In the genomic region with DNA sequence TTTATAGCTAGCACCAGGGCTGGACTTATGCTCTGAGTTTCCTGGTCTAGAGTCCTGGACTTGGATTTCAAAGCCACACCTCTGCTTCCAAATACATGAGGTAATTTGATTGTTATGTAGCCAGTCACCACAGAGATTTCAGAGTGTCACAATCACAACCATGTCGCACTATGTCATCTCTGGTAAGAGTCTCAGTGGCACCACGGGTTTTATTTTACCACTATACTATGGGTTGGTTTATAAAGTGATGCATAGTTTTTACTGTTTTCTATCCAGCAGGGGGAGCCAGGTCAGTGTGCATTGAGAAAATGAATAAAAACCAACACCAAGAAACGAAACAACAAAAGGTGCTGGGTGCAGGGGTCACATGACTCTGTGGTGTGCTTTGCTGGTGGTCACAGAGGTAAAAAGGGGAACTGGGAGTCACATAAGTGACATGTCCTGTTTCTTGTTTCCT, we compare ENCODE assay signal across 8 mouse cellular contexts. TPM values are rescaled to one million over a fixed set of nuclear protein-coding genes. Genes with fewer than 3 reads are reported as not detected.
DNase-seq lines count a peak whose midpoint lies in the region; ATAC-seq and TF ChIP-seq lines count a peak whose summit lies in the region.

No protein-coding gene starts in this region.

- H3K4me1 ChIP-seq in forebrain, postnatal 0 days (ENCODE audit: insufficient read depth) = no peaks in the 10 kb centered on the region
- H3K4me1 ChIP-seq in forebrain, embryonic 13.5 days = no peaks in the 10 kb centered on the region
- H3K4me1 ChIP-seq in intestine, embryonic 15.5 days (replicated peaks) = peaks cover 7% of the 10 kb centered on the region
- no peaks in the 10 kb centered on the region for H3K4me1 ChIP-seq in neural tube, embryonic 15.5 days

- no peaks in the 10 kb centered on the region for H3K27me3 ChIP-seq in forebrain, postnatal 0 days (ENCODE audit: insufficient read depth, low read length)
- no peaks in the 10 kb centered on the region for H3K27me3 ChIP-seq in forebrain, embryonic 13.5 days
- H3K27me3 ChIP-seq in intestine, embryonic 15.5 days (replicated peaks) = no peaks in the 10 kb centered on the region
- H3K27me3 ChIP-seq in neural tube, embryonic 15.5 days (replicated peaks) = no peaks in the 10 kb centered on the region

- H3K4me3 ChIP-seq in forebrain, postnatal 0 days (ENCODE audit: low read depth, low read length) = no peak overlapping the region
- no peak overlapping the region for H3K4me3 ChIP-seq in forebrain, embryonic 13.5 days
- H3K4me3 ChIP-seq in intestine, embryonic 15.5 days (replicated peaks) = no peak overlapping the region
- H3K4me3 ChIP-seq in neural tube, embryonic 15.5 days (replicated peaks) = no peak overlapping the region

- peak; percentile 42; the same call in 1 of the 2 replicates for ATAC-seq in forebrain, postnatal 0 days
- ATAC-seq in forebrain, embryonic 13.5 days = no peak
- ATAC-seq in intestine, embryonic 15.5 days = peak; percentile 68
- peak; percentile 86 for ATAC-seq in megakaryocyte progenitor cell, adult 5-6 weeks (replicated peaks; ENCODE audit: poor library complexity)
- ATAC-seq in neural tube, embryonic 15.5 days (ENCODE audit: low FRiP score) = no peak; the same call in 1 of the 2 replicates

- TF ChIP-seq CTCF in forebrain, postnatal 0 days (IDR thresholded peaks at IDR 0.05; ENCODE audit: low read depth) = peak; percentile 77

- H3K9me3 ChIP-seq in forebrain, postnatal 0 days (ENCODE audit: low read length) = no peaks in the 10 kb centered on the region
- H3K9me3 ChIP-seq in forebrain, embryonic 13.5 days (replicated peaks) = no peaks in the 10 kb centered on the region
- no peaks in the 10 kb centered on the region for H3K9me3 ChIP-seq in intestine, embryonic 15.5 days
- H3K9me3 ChIP-seq in neural tube, embryonic 15.5 days (replicated peaks) = no peaks in the 10 kb centered on the region

- peak; percentile 51 for DNase-seq in forebrain, postnatal 0 days
- DNase-seq in spleen, adult 18-20 months = peak; percentile 28 to 32
- DNase-seq in spleen, adult 12 weeks (ENCODE audit: low spot score) = no peak
- no peak for DNase-seq in frontal cortex, postnatal 14 days (ENCODE audit: low spot score in 2 of 2)

- no peak overlapping the region for H3K9ac ChIP-seq in forebrain, postnatal 0 days
- H3K9ac ChIP-seq in forebrain, embryonic 13.5 days = no peak overlapping the region
- H3K9ac ChIP-seq in intestine, embryonic 15.5 days = no peak overlapping the region
- no peak overlapping the region for H3K9ac ChIP-seq in neural tube, embryonic 15.5 days (replicated peaks)

- H3K36me3 ChIP-seq in forebrain, postnatal 0 days (ENCODE audit: insufficient read depth) = no peaks in the 10 kb centered on the region
- H3K36me3 ChIP-seq in forebrain, embryonic 13.5 days (ENCODE audit: poor library complexity, severe bottlenecking) = no peaks in the 10 kb centered on the region
- no peaks in the 10 kb centered on the region for H3K36me3 ChIP-seq in intestine, embryonic 15.5 days
- H3K36me3 ChIP-seq in neural tube, embryonic 15.5 days = no peaks in the 10 kb centered on the region

- WGBS in forebrain, postnatal 0 days = 32% methylated on average over 3 of the region's 3 CpGs
- 36% methylated on average over 3 of the region's 3 CpGs for WGBS in forebrain, embryonic 13.5 days
- WGBS in intestine, embryonic 15.5 days = 38% methylated on average over 3 of the region's 3 CpGs
- 42% methylated on average over 3 of the region's 3 CpGs for WGBS in neural tube, embryonic 15.5 days

- no peak overlapping the region for H3K4me2 ChIP-seq in forebrain, postnatal 0 days (ENCODE audit: low read depth)
- no peak overlapping the region for H3K4me2 ChIP-seq in forebrain, embryonic 13.5 days
- no peak overlapping the region for H3K4me2 ChIP-seq in intestine, embryonic 15.5 days (replicated peaks)
- no peak overlapping the region for H3K4me2 ChIP-seq in neural tube, embryonic 15.5 days

- no peak overlapping the region for H3K27ac ChIP-seq in forebrain, postnatal 0 days (ENCODE audit: low read depth, low read length)
- no peak overlapping the region for H3K27ac ChIP-seq in forebrain, embryonic 13.5 days
- no peak overlapping the region for H3K27ac ChIP-seq in intestine, embryonic 15.5 days
- no peak overlapping the region for H3K27ac ChIP-seq in neural tube, embryonic 15.5 days (replicated peaks)

RNA-seq across cellular contexts. Expression of gene Pik3c2a, which starts 15.8 kb away (rescaled TPM):
- total RNA-seq in forebrain, postnatal 0 days (2014; rRNA removed) = 29.9 and 31.5 TPM in 2 replicates
- 2.2 and 5.3 TPM in 2 replicates for polyA plus RNA-seq in forebrain, postnatal 0 days (2015; fragmentation: Nextera tagmentation; extraction: Ambion mirVana)
- polyA plus RNA-seq in forebrain, embryonic 13.5 days (2015; fragmentation: Nextera tagmentation; extraction: Ambion mirVana) = 19.8 and 22.6 TPM in 2 replicates
- 22.3 and 24.5 TPM in 2 replicates for polyA plus RNA-seq in intestine, embryonic 15.5 days (2015; fragmentation: Nextera tagmentation; extraction: Ambion mirVana)
- total RNA-seq in megakaryocyte progenitor cell, adult 5-6 weeks (2015) = 16.9 and 18.0 TPM in 2 replicates
- total RNA-seq in megakaryocyte progenitor cell, adult 5-6 weeks (2017) = 11.4 and 16.3 TPM in 2 replicates
- 16.4 and 17.2 TPM in 2 replicates for polyA plus RNA-seq in neural tube, embryonic 15.5 days (2015; fragmentation: Nextera tagmentation; extraction: Ambion mirVana)

RNA-seq across cellular contexts. Expression of gene Nucb2, which starts 45.2 kb away (rescaled TPM):
- 32.6 and 36.6 TPM in 2 replicates for total RNA-seq in forebrain, postnatal 0 days (2014; rRNA removed)
- polyA plus RNA-seq in forebrain, postnatal 0 days (2015; fragmentation: Nextera tagmentation; extraction: Ambion mirVana) = 38.5 and 38.8 TPM in 2 replicates
- polyA plus RNA-seq in forebrain, embryonic 13.5 days (2015; fragmentation: Nextera tagmentation; extraction: Ambion mirVana) = 14.4 TPM in 2 replicates
- polyA plus RNA-seq in intestine, embryonic 15.5 days (2015; fragmentation: Nextera tagmentation; extraction: Ambion mirVana) = 17.0 and 21.0 TPM in 2 replicates
- total RNA-seq in megakaryocyte progenitor cell, adult 5-6 weeks (2015) = 93.7 and 123 TPM in 2 replicates
- total RNA-seq in megakaryocyte progenitor cell, adult 5-6 weeks (2017) = 119 TPM in 2 replicates
- polyA plus RNA-seq in neural tube, embryonic 15.5 days (2015; fragmentation: Nextera tagmentation; extraction: Ambion mirVana) = 25.0 and 29.8 TPM in 2 replicates

Comparison
In these comparisons a context has a peak if more than half of its experiments do, and no peak if none do; other contexts are left out.
1. ATAC-seq: peak in forebrain, postnatal 0 days (single experiment), intestine, embryonic 15.5 days (single experiment) and megakaryocyte progenitor cell, adult 5-6 weeks (single experiment); none in forebrain, embryonic 13.5 days (single experiment) and neural tube, embryonic 15.5 days (single experiment).
2. DNase-seq: peak in forebrain, postnatal 0 days (single experiment) and spleen, adult 18-20 months (2 of 2); none in spleen, adult 12 weeks (single experiment) and frontal cortex, postnatal 14 days (0 of 2).